Mouse (Mus musculus): ENCODE results near the gene Fgf22. TPM values are rescaled to one million over a fixed set of nuclear protein-coding genes. Genes with fewer than 3 reads are reported as not detected.
A peak's percentile ranks its signal among the peaks of the same experiment; 100 is the strongest.

The Fgf22 gene
- polyA plus RNA-seq, 1 experiment, result not detected

GRCm38 (mm10) chr10:79766508-79767325, 11.8 kb downstream of the Fgf22 start, which contains the start of gene Rnf126:
TSS of gene Rnf126 (minus strand) at chr10:79766952.
- H3K36me3 ChIP-seq (ENCODE audit: control insufficient read depth, insufficient read depth, low read length), result no peaks in the 10 kb centered on the region
- TF ChIP-seq CTCF (conservative IDR thresholded peaks at IDR 0.05; ENCODE audit: insufficient read depth, insufficient read length, low read depth, low read length), result no peak
- TF ChIP-seq POLR2A (IDR thresholded peaks at IDR 0.05; ENCODE audit: low read depth, low read length), result no peak
- under 1% methylated on average over 100 of the region's 101 CpGs for WGBS

DNA sequence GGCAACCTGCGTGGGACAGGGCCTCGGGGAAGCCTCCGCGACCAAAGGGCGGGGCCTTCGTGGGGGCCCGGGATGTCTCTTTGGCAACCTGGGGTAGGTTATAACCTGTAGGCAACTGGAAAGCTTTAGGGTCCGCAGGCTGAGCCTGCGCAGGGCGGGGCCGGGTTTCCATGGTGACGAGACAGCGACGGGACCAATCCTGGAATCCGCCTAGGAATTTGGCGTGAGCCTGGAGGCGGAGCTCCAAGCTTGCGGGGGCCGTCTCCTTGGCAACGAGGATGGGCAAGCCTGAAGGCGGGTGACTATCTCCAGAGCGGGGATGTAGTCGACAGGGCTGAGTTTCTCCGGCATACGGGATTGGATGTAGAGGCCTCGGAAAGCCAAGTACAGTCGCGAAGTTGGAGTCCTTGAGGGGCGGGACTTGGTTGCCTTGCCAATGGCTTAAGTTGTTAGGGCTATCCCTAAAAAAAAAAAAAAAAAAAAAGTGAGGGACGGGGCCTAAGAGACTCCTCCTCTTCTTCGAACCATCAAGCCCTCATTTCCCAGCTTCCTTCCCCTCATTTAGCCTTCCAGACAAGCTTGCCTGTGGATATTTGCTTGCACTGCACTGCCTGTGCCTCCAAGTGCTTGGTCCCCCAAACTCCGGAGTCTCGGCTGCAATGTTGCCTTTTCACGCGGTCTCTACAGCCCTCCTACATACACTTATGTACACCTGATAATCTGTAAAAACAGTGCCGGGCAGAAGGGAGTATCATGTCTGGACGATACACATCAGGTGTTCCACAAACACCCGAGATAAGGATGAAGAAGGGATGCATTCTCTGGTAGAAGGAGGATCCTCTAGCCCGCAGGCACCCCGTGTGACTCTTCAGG, 12.7 kb downstream of the Fgf22 start:
- Histone ChIP-seq H3K27me3 (replicated peaks; ENCODE audit: control insufficient read depth, insufficient read depth, low read length) (no peaks in the 10 kb centered on the region), H3K4me3 (ENCODE audit: insufficient read depth, low read depth, low read length) (peak overlapping the region; percentile 66), H3K36me3 (ENCODE audit: control insufficient read depth, insufficient read depth, low read length) (no peaks in the 10 kb centered on the region), H3K4me1 (ENCODE audit: control insufficient read depth, insufficient read depth, low read length) (peaks cover 22% of the 10 kb centered on the region), H3K27ac (ENCODE audit: insufficient read depth, low read depth, low read length) (peak overlapping the region; percentile 75)
- DNase-seq, result peak; percentile 94
- 9% methylated on average over 40 of the region's 40 CpGs for WGBS
- TF ChIP-seq CTCF (conservative IDR thresholded peaks at IDR 0.05; ENCODE audit: insufficient read depth, insufficient read length, low read depth, low read length), result no peak

More at GRCm38 (mm10) chr10:79766508-79767325, 11.8 kb downstream of the Fgf22 start, which contains the start of gene Rnf126:
- Histone ChIP-seq H3K27me3 (replicated peaks; ENCODE audit: control insufficient read depth, insufficient read depth, low read length) (no peaks in the 10 kb centered on the region), H3K27ac (ENCODE audit: insufficient read depth, low read depth, low read length) (peak within 1 kb of the TSS; percentile 75), H3K4me3 (ENCODE audit: insufficient read depth, low read depth, low read length) (peak within 1 kb of the TSS; percentile 66), H3K4me1 (ENCODE audit: control insufficient read depth, insufficient read depth, low read length) (peaks cover 22% of the 10 kb centered on the region)
- peak; percentile 100 for DNase-seq

DNA sequence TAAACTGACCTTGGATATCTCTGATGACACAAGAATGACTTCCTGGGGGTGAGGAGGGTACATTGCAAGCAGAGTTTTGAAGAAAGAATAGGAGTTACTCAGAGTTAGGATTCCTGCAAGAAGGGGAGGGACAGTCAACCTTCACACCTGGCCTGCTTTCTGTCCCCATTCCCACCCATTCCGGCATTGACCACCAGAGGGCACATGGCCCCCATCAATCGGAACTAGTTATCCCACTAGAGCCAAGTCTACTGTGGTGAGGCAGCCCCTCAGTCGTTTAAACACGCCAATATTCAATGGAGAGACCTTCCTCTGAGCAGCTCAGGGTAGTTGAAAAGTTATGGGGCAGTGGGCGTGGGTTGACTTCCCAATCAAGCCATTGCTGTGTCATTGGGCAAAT, 13.5 kb downstream of the Fgf22 start:
- H3K36me3 ChIP-seq (ENCODE audit: control insufficient read depth, insufficient read depth, low read length), result no peaks in the 10 kb centered on the region
- H3K4me1 ChIP-seq (ENCODE audit: control insufficient read depth, insufficient read depth, low read length), result peaks cover 22% of the 10 kb centered on the region
- WGBS, result 1% methylated on average over 5 of the region's 5 CpGs
- no peak overlapping the region for H3K4me3 ChIP-seq (ENCODE audit: insufficient read depth, low read depth, low read length)
- no peaks in the 10 kb centered on the region for H3K27me3 ChIP-seq (replicated peaks; ENCODE audit: control insufficient read depth, insufficient read depth, low read length)
- TF ChIP-seq CTCF (conservative IDR thresholded peaks at IDR 0.05; ENCODE audit: insufficient read depth, insufficient read length, low read depth, low read length), result peak; percentile 94
- no peak for TF ChIP-seq POLR2A (IDR thresholded peaks at IDR 0.05; ENCODE audit: low read depth, low read length)
- DNase-seq, result peak; percentile 87
- H3K27ac ChIP-seq (ENCODE audit: insufficient read depth, low read depth, low read length), result peak overlapping the region; percentile 72

- no peaks in the 10 kb centered on the region for H3K27me3 ChIP-seq (replicated peaks; ENCODE audit: control insufficient read depth, insufficient read depth, low read length)
- peaks cover 22% of the 10 kb centered on the region for H3K4me1 ChIP-seq (ENCODE audit: control insufficient read depth, insufficient read depth, low read length)
- DNase-seq, result peak; percentile 89
- no peak for TF ChIP-seq POLR2A (IDR thresholded peaks at IDR 0.05; ENCODE audit: low read depth, low read length)
- TF ChIP-seq CTCF (conservative IDR thresholded peaks at IDR 0.05; ENCODE audit: insufficient read depth, insufficient read length, low read depth, low read length), result no peak
- WGBS, result 36% methylated on average over 4 of the region's 4 CpGs
- H3K36me3 ChIP-seq (ENCODE audit: control insufficient read depth, insufficient read depth, low read length), result no peaks in the 10 kb centered on the region
- H3K27ac ChIP-seq (ENCODE audit: insufficient read depth, low read depth, low read length), result no peak overlapping the region
- H3K4me3 ChIP-seq (ENCODE audit: insufficient read depth, low read depth, low read length), result no peak overlapping the region
These were observed 14.5 kb downstream of the Fgf22 start for GRCm38 (mm10) chr10:79769329-79769728.

DNA sequence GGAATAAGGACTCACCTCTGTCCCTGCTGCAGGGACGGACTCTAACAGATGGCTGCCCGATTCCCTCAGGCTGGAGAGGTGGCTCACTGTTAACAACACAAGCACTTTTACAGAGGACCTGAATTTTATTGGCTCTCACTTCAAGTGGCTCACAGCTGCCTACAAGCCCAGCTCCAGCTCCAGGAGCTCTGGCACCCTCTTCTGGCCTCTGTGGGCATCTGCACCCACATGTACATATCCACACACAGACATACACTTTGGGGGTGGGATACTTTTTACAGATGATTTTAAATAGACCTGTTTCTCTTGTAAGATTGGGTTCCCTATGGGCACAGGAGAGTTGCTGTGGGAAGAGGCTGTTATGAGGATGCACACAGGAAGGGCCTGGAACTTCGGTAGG, 17.4 kb downstream of the Fgf22 start:
- Histone ChIP-seq H3K4me3 (ENCODE audit: insufficient read depth, low read depth, low read length) (no peak overlapping the region), H3K36me3 (ENCODE audit: control insufficient read depth, insufficient read depth, low read length) (no peaks in the 10 kb centered on the region), H3K4me1 (ENCODE audit: control insufficient read depth, insufficient read depth, low read length) (peaks cover 8% of the 10 kb centered on the region; the same call in 1 of the 2 replicates), H3K27me3 (replicated peaks; ENCODE audit: control insufficient read depth, insufficient read depth, low read length) (no peaks in the 10 kb centered on the region), H3K27ac (ENCODE audit: insufficient read depth, low read depth, low read length) (no peak overlapping the region)
- 92% methylated on average over 3 of the region's 3 CpGs for WGBS
- DNase-seq, result no peak
- TF ChIP-seq POLR2A (IDR thresholded peaks at IDR 0.05; ENCODE audit: low read depth, low read length) (no peak), CTCF (conservative IDR thresholded peaks at IDR 0.05; ENCODE audit: insufficient read depth, insufficient read length, low read depth, low read length) (0 out of 2 replicates have a peak, but pooled peaks have one; percentile 15)

DNA sequence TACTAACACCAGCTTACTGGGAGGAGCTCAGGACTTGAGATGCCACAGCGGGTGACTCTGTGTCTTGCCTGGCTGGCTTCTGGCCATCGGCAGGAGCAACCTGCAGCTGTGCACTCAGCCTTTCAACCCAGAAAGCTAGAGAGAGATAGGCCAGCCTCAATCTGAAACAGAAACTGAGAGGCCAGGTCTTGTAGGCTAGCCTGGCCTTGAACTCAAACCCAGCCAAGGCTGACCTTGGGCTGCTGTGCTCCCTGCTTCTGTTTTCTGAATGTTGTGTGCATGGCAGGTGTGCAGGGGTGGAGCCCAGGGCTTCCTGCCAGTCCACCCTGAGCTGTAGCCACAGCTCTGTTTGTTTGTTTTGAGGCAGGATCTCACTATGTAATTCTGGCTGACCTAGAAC, 18.3 kb downstream of the Fgf22 start:
- H3K4me3 ChIP-seq (ENCODE audit: insufficient read depth, low read depth, low read length), result no peak overlapping the region
- DNase-seq, result no peak
- H3K27me3 ChIP-seq (replicated peaks; ENCODE audit: control insufficient read depth, insufficient read depth, low read length), result no peaks in the 10 kb centered on the region
- WGBS, result 59% methylated on average over 2 of the region's 2 CpGs
- H3K36me3 ChIP-seq (ENCODE audit: control insufficient read depth, insufficient read depth, low read length), result no peaks in the 10 kb centered on the region
- TF ChIP-seq POLR2A (IDR thresholded peaks at IDR 0.05; ENCODE audit: low read depth, low read length) (no peak), CTCF (conservative IDR thresholded peaks at IDR 0.05; ENCODE audit: insufficient read depth, insufficient read length, low read depth, low read length) (no peak)
- peaks cover 5% of the 10 kb centered on the region; the same call in 1 of the 2 replicates for H3K4me1 ChIP-seq (ENCODE audit: control insufficient read depth, insufficient read depth, low read length)
- H3K27ac ChIP-seq (ENCODE audit: insufficient read depth, low read depth, low read length), result no peak overlapping the region

Measured in kidney, adult 2 months (tissue).